Mouse (Mus musculus) forebrain, embryonic 13.5 days (tissue): ENCODE measurements around the gene Crnkl1. TPM values are rescaled to one million over a fixed set of nuclear protein-coding genes. Genes with fewer than 3 reads are reported as not detected.

Experiments used
- ATAC-seq: fragments of 200-750 bp; cut with Nextera tagmentation; 2 replicates; pipeline ENCODE4 v1.8.0; 2017
- H3K27ac ChIP-seq: fragments of 300-500 bp; sonication (generic); 2 replicates; pipeline ENCODE4 v1.5.1; 2015; ENCODE audit warnings: inconsistent platforms, mild to moderate bottlenecking, moderate library complexity
- H3K27me3 ChIP-seq: fragments of 300-500 bp; sonication (generic); 2 replicates; pipeline ENCODE4 v1.6.1; 2015; ENCODE audit warnings: mild to moderate bottlenecking, inconsistent platforms
- H3K36me3 ChIP-seq: fragments of 300-500 bp; sonication (generic); 2 replicates; pipeline ENCODE4 v1.6.1; 2015; ENCODE audit warnings: mild to moderate bottlenecking, inconsistent platforms; ENCODE audit not compliant: poor library complexity, severe bottlenecking
- H3K4me1 ChIP-seq: fragments of 300-500 bp; sonication (generic); 2 replicates; pipeline ENCODE4 v1.6.1; 2015; ENCODE audit warnings: inconsistent platforms
- H3K4me2 ChIP-seq: fragments of 300-500 bp; sonication (generic); 2 replicates; pipeline ENCODE4 v1.6.1; 2015; ENCODE audit warnings: inconsistent platforms, mild to moderate bottlenecking, moderate library complexity
- H3K4me3 ChIP-seq: fragments of 300-500 bp; sonication (generic); 2 replicates; pipeline ENCODE4 v1.5.1; 2015; ENCODE audit warnings: mild to moderate bottlenecking, inconsistent platforms
- H3K9ac ChIP-seq: fragments of 300-500 bp; sonication (generic); 2 replicates; pipeline ENCODE4 v1.6.1; 2015; ENCODE audit warnings: mild to moderate bottlenecking, inconsistent platforms
- H3K9me3 ChIP-seq: fragments of 300-500 bp; sonication (generic); replicated peaks from 2 replicates; pipeline ENCODE4 v1.6.1; 2016; ENCODE audit warnings: inconsistent platforms
- WGBS: fragments of 180-500 bp; shearing (Covaris S2); methylation state at CpG from one replicate; pipeline ENCODE4 v1.1.7; 2015; 5-methylcytosine and 5-hydroxymethylcytosine counted together
- polyA plus RNA-seq: library from polyadenylated mRNA; unstranded; fragments of >200 nt; fragmentation: Nextera tagmentation; extraction: Ambion mirVana; gene quantifications from 2 replicates; pipeline ENCODE4 v1.2.1, GENCODE M21; 2015

The Crnkl1 gene
- polyA plus RNA-seq, result 35.0 and 35.5 TPM in 2 replicates

DNA sequence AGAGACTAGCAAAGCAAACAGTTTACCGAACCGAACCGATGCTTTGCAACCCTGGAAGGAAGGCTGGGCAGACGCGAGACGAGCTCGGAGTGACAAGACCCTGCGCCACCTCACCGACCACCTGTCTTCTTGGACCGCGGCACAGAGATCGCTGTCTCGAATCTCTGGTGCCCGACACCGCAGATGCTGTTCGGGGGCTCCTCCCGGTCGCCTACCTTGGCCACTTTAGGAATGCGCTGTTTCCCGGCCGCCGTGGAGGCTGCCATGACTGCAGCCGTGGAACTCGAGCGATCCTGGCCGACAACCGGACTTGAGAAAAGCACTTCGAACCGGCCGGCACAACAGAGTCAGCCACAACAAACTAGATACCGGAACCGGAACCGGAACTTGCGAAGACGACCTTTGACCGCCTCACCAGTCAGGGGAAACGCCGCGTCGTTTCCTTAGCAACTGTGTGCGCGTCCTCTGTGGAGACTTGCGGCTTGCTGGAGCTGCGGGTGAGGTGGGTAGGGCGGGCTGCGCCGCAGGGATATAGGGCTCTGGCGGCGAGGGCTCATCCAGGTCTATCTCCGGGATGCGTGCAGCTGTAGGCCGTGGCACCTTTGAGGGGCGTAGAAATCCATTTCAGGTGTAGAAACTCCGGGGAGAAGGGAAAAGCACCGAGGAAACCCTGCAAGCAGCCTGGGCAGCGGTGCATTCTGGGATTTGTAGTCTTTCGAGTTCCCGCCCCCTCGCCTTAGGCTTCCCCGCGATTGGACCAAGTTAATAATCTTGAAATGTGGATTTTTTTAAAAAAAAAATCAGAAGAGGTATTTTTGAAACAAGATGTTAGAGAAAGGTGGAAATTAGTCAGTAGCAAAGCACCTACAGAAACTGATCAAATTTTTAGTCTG, at the start of gene Crnkl1, which contains the start of gene Cfap61:
Crnkl1 (minus strand) TSS at position 676 of the 893 bp plus-strand sequence.
Cfap61 (plus strand) TSS at position 446 of the 893 bp plus-strand sequence.
- WGBS, result under 1% methylated on average over 61 of the region's 61 CpGs
- Histone ChIP-seq H3K4me3 (peak within 1 kb of the TSS; percentile 69), H3K4me1 (peaks cover 11% of the 10 kb centered on the region), H3K4me2 (peak within 1 kb of the TSS; percentile 93), H3K27ac (no peak within 1 kb of the TSS), H3K36me3 (peaks cover 31% of the 10 kb centered on the region), H3K9me3 (no peaks in the 10 kb centered on the region), H3K27me3 (0 out of 2 replicates have a peak, but pooled peaks cover 2% of the 10 kb centered on the region), H3K9ac (peak within 1 kb of the TSS; percentile 71)
- ATAC-seq, result peak; percentile 98

DNA sequence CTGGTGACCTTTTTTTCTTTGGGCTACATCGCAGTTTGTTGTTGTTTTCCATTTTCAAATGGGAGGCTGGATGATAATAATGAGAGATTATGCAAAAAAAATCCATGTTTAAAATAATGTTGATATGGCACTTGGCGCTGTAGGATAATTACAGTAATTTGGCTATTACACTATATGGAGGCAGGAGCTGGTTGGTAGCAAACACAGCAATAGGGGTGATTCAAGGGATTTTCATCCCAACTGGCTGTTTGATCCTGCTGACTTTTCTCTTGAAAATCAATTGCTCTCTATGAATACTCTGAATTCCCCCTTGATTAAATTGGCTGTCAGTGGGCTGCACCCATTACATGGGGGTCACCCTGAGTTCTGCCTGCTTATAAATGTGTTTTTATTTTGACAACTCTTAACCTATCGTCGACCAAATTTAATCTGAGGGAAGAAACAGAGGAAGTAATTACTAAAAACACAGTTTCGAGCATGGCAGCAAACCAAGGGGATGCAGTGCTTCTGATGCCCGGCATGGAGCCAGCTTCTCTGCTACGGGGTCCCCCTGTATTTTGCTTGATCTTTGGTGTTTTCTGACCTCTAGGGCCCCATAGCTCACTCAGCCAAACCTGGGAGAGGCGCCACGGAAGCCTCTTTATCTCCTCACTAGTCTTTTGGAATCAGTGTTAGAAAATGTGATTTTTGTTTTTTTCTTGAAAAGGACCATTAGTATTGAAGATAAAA, 47.7 kb upstream of the Crnkl1 start:
- H3K27ac ChIP-seq, result peak overlapping the region; percentile 77; the same call in 1 of the 2 replicates
- no peak overlapping the region for H3K9ac ChIP-seq
- H3K4me3 ChIP-seq, result no peak overlapping the region
- no peaks in the 10 kb centered on the region for H3K36me3 ChIP-seq
- H3K9me3 ChIP-seq, result no peaks in the 10 kb centered on the region
- peak; percentile 37; the same call in 1 of the 2 replicates for ATAC-seq
- no peak overlapping the region for H3K4me2 ChIP-seq
- H3K4me1 ChIP-seq, result peaks cover 38% of the 10 kb centered on the region
- H3K27me3 ChIP-seq, result no peaks in the 10 kb centered on the region
- 39% methylated on average over 9 of the region's 9 CpGs for WGBS

DNA sequence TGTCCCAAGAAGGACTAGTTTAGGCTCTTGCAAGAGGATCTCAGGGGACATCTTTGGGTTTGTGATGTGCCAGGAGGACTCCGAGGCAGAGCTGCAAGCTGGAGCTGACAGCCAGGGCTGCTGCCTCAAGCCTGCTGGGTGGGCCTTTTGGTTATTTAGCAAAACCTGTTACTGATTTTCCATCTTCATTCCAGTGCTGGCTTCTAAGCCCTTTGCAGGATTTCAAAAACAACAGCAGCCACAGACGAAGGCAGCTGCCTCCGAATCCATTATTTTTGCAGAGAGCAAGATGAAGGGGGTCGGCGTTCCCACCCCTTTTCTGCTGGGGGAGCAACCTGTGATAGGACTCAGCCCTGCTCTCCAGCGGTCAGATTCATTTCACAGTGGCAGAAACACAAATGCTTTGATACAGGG, 46.9 kb upstream of the Crnkl1 start:
- peak; percentile 63; the same call in 1 of the 2 replicates for ATAC-seq
- Histone ChIP-seq H3K4me1 (peaks cover 38% of the 10 kb centered on the region), H3K4me3 (no peak overlapping the region), H3K36me3 (no peaks in the 10 kb centered on the region), H3K27me3 (no peaks in the 10 kb centered on the region), H3K27ac (peak overlapping the region; percentile 77), H3K4me2 (no peak overlapping the region), H3K9me3 (no peaks in the 10 kb centered on the region), H3K9ac (0 out of 2 replicates have a peak overlapping the region, but pooled peaks have one; percentile 17)
- WGBS, result 8% methylated on average over 6 of the region's 6 CpGs

DNA sequence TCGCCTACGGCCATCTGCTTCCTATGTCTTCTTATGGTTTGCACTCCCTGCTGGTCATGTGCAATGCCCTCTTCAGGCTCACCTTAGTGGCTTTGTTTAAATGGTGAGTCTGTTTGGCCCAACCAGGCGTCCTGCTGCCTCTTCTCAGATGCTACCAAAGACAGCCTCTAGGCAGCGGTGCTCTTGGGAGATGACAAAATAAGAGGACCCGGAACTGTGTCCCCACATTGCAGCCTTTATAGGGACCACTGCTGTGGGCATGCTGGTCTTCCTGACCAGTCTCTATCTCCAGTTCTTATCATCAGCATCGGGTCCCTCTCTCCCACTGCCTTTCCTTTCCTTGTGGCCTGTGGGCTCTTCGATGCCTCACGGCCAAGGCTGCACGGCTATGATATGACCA, 46.1 kb upstream of the Crnkl1 start:
- no peak for ATAC-seq
- Histone ChIP-seq H3K27ac (peak overlapping the region; percentile 77; the same call in 1 of the 2 replicates), H3K4me3 (no peak overlapping the region), H3K27me3 (0 out of 2 replicates have a peak, but pooled peaks cover 2% of the 10 kb centered on the region), H3K4me2 (no peak overlapping the region), H3K9me3 (no peaks in the 10 kb centered on the region), H3K36me3 (no peaks in the 10 kb centered on the region), H3K9ac (no peak overlapping the region), H3K4me1 (peaks cover 38% of the 10 kb centered on the region)
- 73% methylated on average over 9 of the region's 9 CpGs for WGBS

DNA sequence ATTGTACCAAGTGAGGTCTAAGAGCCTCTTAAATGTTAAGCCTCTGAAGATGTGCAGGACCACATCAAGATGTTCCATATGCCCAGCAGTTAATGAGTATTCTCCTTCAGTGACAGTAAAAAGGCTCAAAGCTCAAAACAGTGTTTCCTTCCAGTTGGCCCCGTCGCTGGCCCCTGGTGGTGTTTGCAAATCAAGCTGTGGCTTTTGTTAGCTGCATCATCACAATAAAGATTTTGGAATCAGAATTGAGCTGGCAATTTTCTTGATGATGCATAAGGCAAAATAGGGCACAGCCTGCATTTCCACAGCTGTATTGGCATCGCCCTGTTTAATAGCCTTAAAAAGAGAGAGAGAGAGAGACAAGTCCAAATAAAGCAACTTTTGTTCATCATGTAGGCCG, 44.8 kb upstream of the Crnkl1 start:
- Histone ChIP-seq H3K27ac (no peak overlapping the region), H3K27me3 (0 out of 2 replicates have a peak, but pooled peaks cover 2% of the 10 kb centered on the region), H3K4me3 (no peak overlapping the region), H3K9me3 (no peaks in the 10 kb centered on the region), H3K4me2 (no peak overlapping the region), H3K4me1 (peaks cover 38% of the 10 kb centered on the region), H3K9ac (no peak overlapping the region), H3K36me3 (no peaks in the 10 kb centered on the region)
- no peak for ATAC-seq
- WGBS, result 25% methylated on average over 4 of the region's 4 CpGs

DNA sequence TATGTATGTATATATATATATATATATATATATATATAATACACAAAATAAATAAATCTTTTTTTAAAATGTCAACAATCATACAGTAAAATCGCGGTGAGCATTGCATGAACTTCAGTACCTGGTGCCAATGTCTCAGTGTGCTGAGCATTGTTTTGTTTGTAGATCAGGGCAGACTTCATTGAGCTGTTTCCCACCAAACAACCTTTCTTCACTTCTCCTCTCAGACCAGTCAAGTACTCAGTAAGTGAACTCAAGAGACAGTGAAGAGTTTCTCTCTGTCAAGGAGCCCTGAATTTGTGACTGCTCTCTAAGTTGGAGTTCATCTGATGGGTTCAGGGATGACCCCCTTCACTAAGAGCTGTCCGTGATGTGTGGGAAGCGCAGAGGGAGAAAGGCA, 37.8 kb upstream of the Crnkl1 start:
- no peak overlapping the region for H3K4me3 ChIP-seq
- 0 out of 2 replicates have a peak, but pooled peaks cover 2% of the 10 kb centered on the region for H3K27me3 ChIP-seq
- no peak overlapping the region for H3K4me2 ChIP-seq
- WGBS, result 86% methylated on average over 4 of the region's 4 CpGs
- H3K36me3 ChIP-seq, result no peaks in the 10 kb centered on the region
- no peak overlapping the region for H3K9ac ChIP-seq
- no peak for ATAC-seq
- no peaks in the 10 kb centered on the region for H3K4me1 ChIP-seq
- H3K27ac ChIP-seq, result no peak overlapping the region
- H3K9me3 ChIP-seq, result no peaks in the 10 kb centered on the region

DNA sequence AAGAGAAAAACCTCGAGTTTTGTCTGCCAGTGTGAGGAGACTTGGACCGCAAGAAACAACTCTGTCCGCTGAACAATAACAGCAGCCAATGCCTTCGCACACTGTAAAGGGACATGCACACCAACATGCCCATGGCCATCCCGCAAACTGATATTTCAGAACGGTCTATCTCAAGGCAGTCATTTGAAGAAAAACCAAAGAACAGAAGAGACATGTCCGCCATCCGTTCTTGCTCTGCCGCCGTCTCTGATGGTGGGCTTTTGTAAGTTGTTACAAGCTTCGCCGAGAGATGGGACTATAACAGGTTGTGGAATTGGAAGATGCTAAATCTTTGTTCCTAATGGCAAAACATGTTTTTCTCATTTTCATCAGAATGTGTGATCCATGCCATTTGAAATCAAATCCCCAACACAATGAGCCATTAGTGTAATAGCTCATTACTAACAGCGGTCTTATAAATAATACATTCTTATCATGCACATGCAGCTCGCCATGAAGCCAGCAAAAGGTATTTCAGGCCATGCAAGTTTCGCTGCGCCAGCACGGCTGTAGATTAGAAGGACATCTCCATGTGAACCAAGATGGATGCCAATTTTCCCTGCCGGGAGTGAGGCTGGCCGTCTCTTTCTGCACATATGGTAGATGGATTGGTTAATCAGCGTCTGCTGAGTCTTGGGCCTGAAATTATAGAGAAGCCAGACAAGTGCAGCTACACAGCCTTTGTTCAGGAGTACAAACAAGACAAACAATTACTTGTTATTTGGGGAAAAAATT, 36.6 kb upstream of the Crnkl1 start:
- Histone ChIP-seq H3K9me3 (no peaks in the 10 kb centered on the region), H3K27ac (0 out of 2 replicates have a peak overlapping the region, but pooled peaks have one; percentile 49), H3K4me1 (no peaks in the 10 kb centered on the region), H3K27me3 (0 out of 2 replicates have a peak, but pooled peaks cover 2% of the 10 kb centered on the region), H3K4me3 (no peak overlapping the region), H3K36me3 (no peaks in the 10 kb centered on the region), H3K4me2 (no peak overlapping the region), H3K9ac (no peak overlapping the region)
- ATAC-seq, result peak; percentile 74
- 85% methylated on average over 20 of the region's 20 CpGs for WGBS

DNA sequence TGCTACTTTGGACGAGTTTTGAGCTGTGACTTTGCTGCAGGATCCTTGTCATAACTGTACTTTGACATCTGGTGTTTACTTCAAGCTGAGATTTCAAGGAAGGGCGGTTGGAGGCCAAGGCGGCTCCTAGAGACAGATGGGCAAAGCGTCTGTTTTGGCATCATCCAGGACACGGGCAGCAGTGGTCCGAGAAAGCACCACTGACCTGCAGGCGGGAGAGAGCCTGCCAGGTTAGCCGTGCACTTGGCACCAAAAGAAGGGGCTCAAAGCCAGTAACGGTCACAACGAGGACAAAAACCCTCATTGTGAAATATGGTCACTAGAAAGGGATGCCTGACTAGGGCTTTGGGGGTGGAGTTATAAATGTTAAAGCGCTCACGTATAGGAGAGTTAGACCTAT, 35.9 kb upstream of the Crnkl1 start:
- no peak for ATAC-seq
- H3K4me1 ChIP-seq, result no peaks in the 10 kb centered on the region
- 88% methylated on average over 12 of the region's 12 CpGs for WGBS
- H3K27ac ChIP-seq, result no peak overlapping the region
- no peak overlapping the region for H3K4me2 ChIP-seq
- H3K4me3 ChIP-seq, result no peak overlapping the region
- no peak overlapping the region for H3K9ac ChIP-seq
- no peaks in the 10 kb centered on the region for H3K27me3 ChIP-seq
- no peaks in the 10 kb centered on the region for H3K9me3 ChIP-seq
- no peaks in the 10 kb centered on the region for H3K36me3 ChIP-seq

DNA sequence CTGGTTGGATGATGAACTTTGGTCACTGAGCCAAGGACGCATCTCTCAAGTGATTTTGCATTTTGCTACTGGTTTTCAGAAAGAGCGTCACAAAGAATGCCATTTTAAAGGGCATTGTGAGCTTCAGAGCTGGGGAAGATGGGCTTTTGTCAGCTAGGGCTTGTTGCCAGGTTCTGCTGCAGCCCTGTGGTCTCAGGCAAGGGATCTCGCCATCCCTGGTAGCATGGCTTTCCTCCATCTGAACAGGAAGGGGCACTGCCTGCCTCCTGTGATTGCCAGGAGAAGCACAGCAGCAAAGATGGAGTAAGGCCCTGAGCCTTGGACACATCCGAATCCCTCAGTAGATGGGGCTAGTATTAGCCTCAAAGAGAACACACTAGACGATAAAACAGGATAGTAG, 27.0 kb upstream of the Crnkl1 start:
- no peak for ATAC-seq
- 75% methylated on average over 5 of the region's 5 CpGs for whole genome bisulfite sequencing
- peaks cover 14% of the 10 kb centered on the region for H3K4me1 ChIP-seq
- no peak overlapping the region for H3K27ac ChIP-seq
- no peaks in the 10 kb centered on the region for H3K27me3 ChIP-seq
- no peak overlapping the region for H3K9ac ChIP-seq
- no peak overlapping the region for H3K4me2 ChIP-seq
- no peak overlapping the region for H3K4me3 ChIP-seq
- H3K9me3 ChIP-seq, result no peaks in the 10 kb centered on the region
- H3K36me3 ChIP-seq, result no peaks in the 10 kb centered on the region

DNA sequence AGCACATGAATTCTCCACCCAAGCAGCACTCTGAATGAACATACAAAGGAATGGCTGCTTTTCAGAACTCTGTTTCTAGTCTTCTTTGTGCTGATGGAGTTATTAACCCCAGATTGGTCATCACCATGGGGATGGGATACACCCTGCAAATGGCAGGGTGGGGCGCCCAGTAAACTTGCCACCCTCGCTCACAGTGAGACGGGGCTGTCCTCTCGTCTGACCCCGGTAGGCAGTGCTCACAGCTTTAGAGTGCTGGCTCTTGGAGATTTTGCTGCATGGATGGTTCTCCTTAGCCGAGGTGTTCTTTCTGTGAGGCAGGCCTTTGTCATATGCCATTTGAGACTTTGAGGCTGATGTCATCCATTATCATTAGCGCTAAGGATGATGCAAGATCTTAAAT, 23.7 kb upstream of the Crnkl1 start:
- 32% methylated on average over 7 of the region's 7 CpGs for WGBS
- Histone ChIP-seq H3K9me3 (no peaks in the 10 kb centered on the region), H3K4me2 (no peak overlapping the region), H3K36me3 (no peaks in the 10 kb centered on the region), H3K4me3 (no peak overlapping the region), H3K27me3 (0 out of 2 replicates have a peak, but pooled peaks cover 2% of the 10 kb centered on the region), H3K27ac (no peak overlapping the region), H3K4me1 (peaks cover 21% of the 10 kb centered on the region), H3K9ac (no peak overlapping the region)
- ATAC-seq, result peak; percentile 59; the same call in 1 of the 2 replicates

DNA sequence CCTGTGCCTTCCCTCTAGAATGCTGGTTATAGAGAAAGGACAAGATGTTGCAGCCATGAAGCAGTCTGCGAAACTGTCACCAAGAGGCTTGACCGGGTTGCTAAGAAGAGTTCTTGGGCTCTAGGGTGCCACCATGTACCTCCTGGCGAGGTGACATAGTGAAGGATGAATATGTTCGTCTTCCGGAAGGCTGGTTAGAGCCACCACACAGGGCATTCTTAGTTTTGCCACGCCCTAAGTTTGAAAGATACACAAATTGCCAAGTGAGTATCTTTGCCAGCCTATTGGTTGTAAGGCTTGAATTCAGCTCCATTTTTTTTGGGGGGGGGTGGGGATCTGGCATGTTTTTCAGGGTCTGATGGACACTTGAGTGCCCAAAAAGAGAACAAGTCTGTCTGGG, 23.3 kb upstream of the Crnkl1 start:
- WGBS, result 71% methylated on average over 6 of the region's 6 CpGs
- no peak overlapping the region for H3K4me3 ChIP-seq
- H3K4me2 ChIP-seq, result no peak overlapping the region
- peaks cover 21% of the 10 kb centered on the region for H3K4me1 ChIP-seq
- no peaks in the 10 kb centered on the region for H3K9me3 ChIP-seq
- no peaks in the 10 kb centered on the region for H3K36me3 ChIP-seq
- no peak for ATAC-seq
- H3K27me3 ChIP-seq, result peaks cover 6% of the 10 kb centered on the region; the same call in 1 of the 2 replicates
- H3K27ac ChIP-seq, result no peak overlapping the region
- no peak overlapping the region for H3K9ac ChIP-seq
